Mouse (Mus musculus): Measurements from ENCODE around the gene Dot1l. TPM values are rescaled to one million over a fixed set of nuclear protein-coding genes. Genes with fewer than 3 reads are reported as not detected.

Dot1l gene
- polyA plus RNA-seq, 1 experiment from 2014 or later: 19.5 TPM

DNA sequence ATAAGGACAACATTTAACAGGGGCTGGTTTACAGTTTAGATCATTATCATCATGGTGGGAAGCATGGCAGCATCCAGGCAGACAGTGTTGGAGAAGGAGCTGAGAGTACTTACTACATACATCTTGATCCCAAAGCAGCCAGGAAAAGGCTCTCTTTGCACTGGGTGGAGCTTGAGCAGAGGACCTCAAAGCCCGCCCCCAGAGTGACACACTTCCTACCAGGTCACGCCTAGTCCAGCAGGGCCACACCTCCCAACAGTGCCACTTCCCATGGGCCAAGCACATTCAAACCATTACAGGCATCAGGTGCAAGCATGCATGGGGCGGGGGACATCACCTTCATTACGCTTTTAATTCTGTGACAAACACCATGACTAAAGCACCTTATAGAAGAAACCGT lies 10.7 kb upstream of the Dot1l start:
- Histone ChIP-seq H3K4me2 (no peak overlapping the region), H3K4me3 (no peak overlapping the region), H3K9me3 (no peaks in the 10 kb centered on the region), H3K4me1 (replicated peaks) (peaks cover 26% of the 10 kb centered on the region), H3K27ac (replicated peaks) (no peak overlapping the region), H3K27me3 (peaks cover 7% of the 10 kb centered on the region; the same call in 1 of the 2 replicates), H3K36me3 (no peaks in the 10 kb centered on the region), H3K9ac (no peak overlapping the region)
- 36% methylated on average over 5 of the region's 5 CpGs for WGBS
- no peak for ATAC-seq (ENCODE audit: low read depth)

DNA sequence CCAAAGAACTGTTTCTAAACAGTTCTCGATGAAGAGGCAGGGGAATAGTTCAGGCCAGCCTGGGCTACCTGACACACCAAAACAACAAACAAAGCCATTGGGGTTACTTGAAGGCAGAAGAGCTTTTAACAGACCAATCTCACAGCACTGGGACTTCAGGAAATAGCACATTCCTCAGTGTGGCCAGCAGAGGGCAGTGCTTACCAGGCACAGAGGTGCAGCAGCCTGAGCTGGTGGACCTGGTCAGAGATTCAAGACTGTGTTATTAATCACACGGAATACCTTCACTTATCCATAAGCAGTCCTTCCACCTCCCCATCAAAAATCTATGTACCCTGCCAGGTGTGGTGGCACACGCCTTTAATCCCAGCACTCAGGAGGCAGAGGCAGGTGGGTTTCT lies 7.6 kb upstream of the Dot1l start:
- no peaks in the 10 kb centered on the region for H3K9me3 ChIP-seq
- no peak for ATAC-seq (ENCODE audit: low read depth)
- H3K4me3 ChIP-seq: no peak overlapping the region
- H3K4me1 ChIP-seq (replicated peaks): peaks cover 17% of the 10 kb centered on the region
- no peaks in the 10 kb centered on the region for H3K36me3 ChIP-seq
- no peak overlapping the region for H3K27ac ChIP-seq (replicated peaks)
- no peak overlapping the region for H3K9ac ChIP-seq
- peaks cover 7% of the 10 kb centered on the region; the same call in 1 of the 2 replicates for H3K27me3 ChIP-seq
- no peak overlapping the region for H3K4me2 ChIP-seq
- 16% methylated on average over 3 of the region's 3 CpGs for WGBS

DNA sequence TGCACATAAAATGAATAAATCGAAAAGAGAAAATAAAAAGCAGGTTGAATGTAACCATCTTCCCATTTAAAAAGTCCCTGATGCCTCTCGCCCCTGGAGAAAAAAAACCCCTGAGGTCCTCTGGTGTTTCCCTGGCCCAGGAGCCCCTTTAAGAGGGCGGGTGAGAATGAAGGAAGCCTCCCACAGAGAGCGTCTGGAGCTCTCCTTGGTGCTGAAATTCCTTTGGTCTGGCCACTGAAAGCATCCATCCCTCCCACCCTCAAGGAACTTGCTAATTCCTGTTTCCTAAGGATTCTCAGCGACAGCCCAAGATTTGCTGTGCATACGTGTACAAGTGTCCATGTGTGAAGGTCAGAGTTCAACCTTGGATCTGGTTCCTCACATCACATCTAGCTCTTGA lies 6.4 kb upstream of the Dot1l start:
- Histone ChIP-seq H3K9ac (0 out of 2 replicates have a peak overlapping the region, but pooled peaks have one; percentile 3), H3K4me3 (no peak overlapping the region), H3K9me3 (no peaks in the 10 kb centered on the region), H3K27me3 (peaks cover 7% of the 10 kb centered on the region; the same call in 1 of the 2 replicates), H3K4me1 (replicated peaks) (peaks cover 14% of the 10 kb centered on the region), H3K4me2 (no peak overlapping the region), H3K27ac (replicated peaks) (no peak overlapping the region), H3K36me3 (no peaks in the 10 kb centered on the region)
- ATAC-seq (ENCODE audit: low read depth): no peak
- WGBS: 18% methylated on average over 6 of the region's 6 CpGs

DNA sequence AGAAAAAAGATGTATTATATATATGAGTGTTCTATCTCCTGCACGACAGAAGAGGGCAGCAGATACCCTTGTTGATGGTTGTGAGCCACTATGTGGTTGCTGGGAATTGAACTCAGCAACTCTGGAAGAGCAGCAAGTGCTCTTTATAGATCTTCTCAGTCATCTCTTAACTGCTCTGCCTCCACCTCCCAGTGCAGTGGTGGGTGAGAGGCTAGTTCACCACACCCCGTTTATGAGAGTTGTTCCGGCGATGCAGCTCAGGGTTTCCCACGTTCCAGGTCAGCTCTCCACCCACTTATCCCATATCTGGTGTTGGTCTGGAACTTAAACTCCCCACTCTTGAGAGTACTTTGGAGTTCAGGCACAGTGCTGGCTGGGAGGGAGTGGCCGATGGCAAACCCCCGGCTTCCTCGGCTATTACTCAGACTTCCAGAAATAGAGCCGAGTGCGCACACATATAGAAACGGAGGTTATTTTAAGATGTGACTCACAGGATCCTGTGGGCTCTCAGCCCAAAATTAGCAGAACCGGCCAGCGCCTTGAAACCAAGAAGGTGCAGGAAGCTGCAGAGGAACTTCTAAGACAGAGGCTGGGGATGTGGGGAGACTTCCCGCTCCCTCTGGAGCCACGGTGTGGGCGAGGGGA lies 3.7 kb upstream of the Dot1l start:
- H3K36me3 ChIP-seq: no peaks in the 10 kb centered on the region
- H3K9ac ChIP-seq: peak overlapping the region; percentile 48; the same call in 1 of the 2 replicates
- H3K27ac ChIP-seq (replicated peaks): 0 out of 2 replicates have a peak overlapping the region, but pooled peaks have one; percentile 42
- H3K9me3 ChIP-seq: no peaks in the 10 kb centered on the region
- peaks cover 26% of the 10 kb centered on the region for H3K4me1 ChIP-seq (replicated peaks)
- H3K4me3 ChIP-seq: peak overlapping the region; percentile 13
- peaks cover 4% of the 10 kb centered on the region; the same call in 1 of the 2 replicates for H3K27me3 ChIP-seq
- H3K4me2 ChIP-seq: peak overlapping the region; percentile 44
- no peak for ATAC-seq (ENCODE audit: low read depth)
- 14% methylated on average over 16 of the region's 16 CpGs for WGBS

DNA sequence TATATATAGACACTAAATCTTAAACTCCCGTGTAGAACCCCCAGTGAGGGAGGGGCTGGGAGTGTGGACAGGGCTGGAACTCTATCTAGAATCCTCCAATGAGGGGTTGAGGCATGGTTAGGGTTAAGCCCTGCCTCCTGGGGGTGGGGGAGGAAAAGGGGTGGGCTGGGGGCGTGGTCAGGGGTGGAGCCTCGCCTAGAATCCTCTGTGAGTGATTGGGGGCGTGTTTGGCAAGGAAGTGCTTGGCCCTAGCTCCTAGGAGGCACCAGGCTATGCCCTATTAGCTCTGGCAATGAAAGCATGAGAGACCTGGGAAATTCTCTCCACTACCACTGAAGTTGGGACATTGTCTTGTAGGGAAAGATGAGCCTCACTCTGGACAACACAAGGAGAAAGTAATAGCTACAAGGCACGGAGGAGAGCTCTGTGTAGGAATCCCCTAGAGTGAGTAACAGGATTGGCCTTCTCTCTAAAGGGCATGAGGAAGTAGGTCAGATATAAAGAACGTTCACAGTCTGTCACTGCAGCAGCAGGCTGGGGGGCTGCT lies 2.9 kb upstream of the Dot1l start:
- 0 out of 2 replicates have a peak overlapping the region, but pooled peaks have one; percentile 42 for H3K27ac ChIP-seq (replicated peaks)
- WGBS: 6% methylated on average over 6 of the region's 6 CpGs
- H3K4me1 ChIP-seq (replicated peaks): peaks cover 35% of the 10 kb centered on the region
- H3K4me2 ChIP-seq: peak overlapping the region; percentile 44
- no peaks in the 10 kb centered on the region for H3K36me3 ChIP-seq
- no peak; the same call in 1 of the 2 replicates for ATAC-seq (ENCODE audit: low read depth)
- H3K9me3 ChIP-seq: no peaks in the 10 kb centered on the region
- H3K9ac ChIP-seq: no peak overlapping the region
- H3K27me3 ChIP-seq: no peaks in the 10 kb centered on the region
- peak overlapping the region; percentile 13 for H3K4me3 ChIP-seq

DNA sequence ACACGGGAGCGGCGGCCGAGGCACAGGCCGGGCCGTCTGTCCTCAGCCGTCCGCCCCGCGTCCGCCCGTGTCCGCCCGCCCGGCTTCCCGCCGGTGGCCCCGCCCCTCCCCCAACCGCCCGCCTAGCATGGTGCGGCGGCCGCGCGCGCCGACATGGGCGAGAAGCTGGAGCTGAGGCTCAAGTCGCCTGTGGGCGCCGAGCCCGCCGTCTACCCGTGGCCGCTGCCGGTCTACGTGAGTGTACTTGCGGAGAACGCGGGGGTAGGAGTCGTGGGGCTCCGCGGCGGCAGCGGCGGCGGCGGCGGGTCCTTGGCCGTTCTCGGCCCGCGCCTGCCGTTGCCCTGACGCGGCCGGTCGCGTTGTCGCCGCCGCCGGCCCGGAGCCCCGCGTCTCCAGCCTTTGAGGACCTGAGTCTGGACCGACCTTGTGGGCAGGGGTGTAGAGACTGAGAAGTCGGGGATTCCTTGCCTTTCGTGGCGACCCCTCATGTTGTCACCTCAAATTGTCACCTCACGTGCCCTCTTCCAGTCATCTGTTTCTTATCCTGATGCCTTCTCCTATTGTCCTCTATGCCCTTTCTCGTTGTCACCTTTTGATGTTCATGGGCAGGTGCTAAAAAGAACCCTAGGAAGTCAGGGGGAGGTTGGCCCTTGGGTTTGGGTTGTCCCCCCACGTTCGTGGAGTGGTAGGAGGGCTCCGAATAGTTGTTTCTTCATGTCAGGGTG lies 447 bp downstream of the Dot1l start:
- under 1% methylated on average over 65 of the region's 75 CpGs for WGBS
- Histone ChIP-seq H3K4me1 (replicated peaks) (peaks cover 67% of the 10 kb centered on the region), H3K27ac (replicated peaks) (peak overlapping the region; percentile 89), H3K4me3 (peak overlapping the region; percentile 57), H3K9ac (peak overlapping the region; percentile 86), H3K27me3 (no peaks in the 10 kb centered on the region), H3K4me2 (peak overlapping the region; percentile 99), H3K36me3 (no peaks in the 10 kb centered on the region), H3K9me3 (no peaks in the 10 kb centered on the region)
- ATAC-seq (ENCODE audit: low read depth): peak; percentile 47

DNA sequence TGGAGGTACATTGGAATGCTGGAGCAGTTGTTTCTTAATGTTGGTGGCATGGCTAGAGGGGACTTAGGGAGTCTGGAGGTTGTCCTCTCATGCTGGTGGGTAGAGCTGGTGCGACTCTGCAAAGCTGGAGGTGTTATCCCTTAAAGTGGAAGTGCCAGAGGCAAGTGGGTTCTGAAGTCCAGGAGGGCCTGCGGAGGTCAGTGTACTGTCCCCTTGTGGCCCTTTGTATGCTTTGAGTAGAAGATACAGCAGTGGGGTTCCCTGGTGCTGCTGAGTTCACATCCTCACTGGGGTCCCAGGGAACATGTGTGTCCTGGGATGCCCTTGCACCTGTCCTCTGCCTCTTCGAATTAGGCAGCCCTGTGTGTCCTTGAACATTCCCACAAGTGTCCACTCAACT lies 1.1 kb downstream of the Dot1l start:
- WGBS: 24% methylated on average over 3 of the region's 3 CpGs
- peaks cover 73% of the 10 kb centered on the region for H3K4me1 ChIP-seq (replicated peaks)
- H3K9me3 ChIP-seq: no peaks in the 10 kb centered on the region
- peak overlapping the region; percentile 86 for H3K9ac ChIP-seq
- H3K4me2 ChIP-seq: peak overlapping the region; percentile 99
- H3K27ac ChIP-seq (replicated peaks): no peak overlapping the region
- H3K36me3 ChIP-seq: no peaks in the 10 kb centered on the region
- H3K27me3 ChIP-seq: no peaks in the 10 kb centered on the region
- ATAC-seq (ENCODE audit: low read depth): no peak
- H3K4me3 ChIP-seq: peak overlapping the region; percentile 57

DNA sequence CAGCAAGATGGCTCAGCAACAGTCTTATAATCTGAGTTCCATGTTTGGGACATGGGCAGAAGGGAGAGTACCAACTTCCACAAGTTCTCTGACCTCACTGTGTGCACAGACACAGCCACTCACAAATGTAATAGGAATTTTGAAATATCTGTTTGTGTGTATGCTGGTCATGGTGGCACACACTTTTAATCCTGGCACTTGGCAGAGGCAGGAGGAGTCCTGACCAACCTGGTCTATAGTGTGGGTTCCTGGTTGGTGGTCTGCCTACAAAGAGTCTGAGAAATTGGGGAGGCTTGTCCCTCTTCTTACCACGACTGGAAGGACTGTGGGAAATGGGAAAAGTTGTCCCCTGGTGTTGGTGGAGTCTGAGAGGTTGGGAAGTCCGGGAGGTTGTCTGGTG lies 1.5 kb downstream of the Dot1l start:
- Histone ChIP-seq H3K27ac (replicated peaks) (no peak overlapping the region), H3K4me2 (peak overlapping the region; percentile 99), H3K27me3 (no peaks in the 10 kb centered on the region), H3K4me3 (peak overlapping the region; percentile 57), H3K4me1 (replicated peaks) (peaks cover 74% of the 10 kb centered on the region), H3K9ac (peak overlapping the region; percentile 86), H3K9me3 (no peaks in the 10 kb centered on the region), H3K36me3 (no peaks in the 10 kb centered on the region)
- no peak for ATAC-seq (ENCODE audit: low read depth)
- 62% methylated on average over 2 of the region's 2 CpGs for WGBS

DNA sequence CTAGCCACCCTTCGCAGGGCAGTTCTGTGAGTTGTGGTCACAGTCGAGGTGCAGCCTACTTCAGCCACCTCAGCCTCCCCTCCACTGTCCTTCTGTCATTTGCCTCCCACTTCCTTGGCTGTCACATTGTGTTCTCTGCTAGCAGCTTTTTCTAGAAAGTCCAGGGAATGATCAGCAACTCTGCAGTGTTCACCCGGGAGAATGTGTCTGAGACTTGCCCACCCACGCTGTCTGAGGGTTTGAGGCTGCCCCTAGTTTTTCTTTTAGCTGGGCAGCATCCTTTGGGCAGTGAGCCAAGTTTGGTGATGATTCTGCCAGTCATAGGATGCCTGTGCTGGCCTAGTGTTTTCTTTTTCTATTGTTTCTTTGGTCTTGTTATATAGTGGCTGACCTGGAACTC lies 2.0 kb downstream of the Dot1l start:
- peak overlapping the region; percentile 86 for H3K9ac ChIP-seq
- H3K4me3 ChIP-seq: peak overlapping the region; percentile 57

DNA sequence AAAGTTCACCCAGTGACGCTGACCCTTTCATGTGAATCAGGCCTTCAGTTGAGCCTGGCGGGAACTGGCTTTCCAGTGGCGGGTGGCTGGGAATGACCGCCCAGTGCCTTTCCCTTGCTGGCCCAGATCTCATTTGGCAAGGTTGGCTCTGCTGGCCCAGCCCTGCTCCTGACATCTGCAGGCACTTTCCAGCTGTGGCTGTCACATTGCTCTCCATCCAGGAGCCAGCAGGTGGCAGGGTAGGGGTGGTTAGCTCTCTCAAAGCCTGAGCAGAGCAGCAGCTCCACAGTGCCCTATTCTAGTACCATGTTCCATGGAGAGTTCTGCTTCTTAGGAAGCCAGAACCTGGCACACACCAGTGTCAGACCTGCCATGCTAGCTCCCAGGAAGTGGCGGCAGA lies 2.7 kb downstream of the Dot1l start:
- Histone ChIP-seq H3K27me3 (no peaks in the 10 kb centered on the region), H3K4me1 (replicated peaks) (peaks cover 67% of the 10 kb centered on the region), H3K9ac (peak overlapping the region; percentile 22; the same call in 1 of the 2 replicates), H3K27ac (replicated peaks) (0 out of 2 replicates have a peak overlapping the region, but pooled peaks have one; percentile 49), H3K4me2 (peak overlapping the region; percentile 99; the same call in 1 of the 2 replicates), H3K36me3 (no peaks in the 10 kb centered on the region), H3K4me3 (no peak overlapping the region), H3K9me3 (no peaks in the 10 kb centered on the region)
- 57% methylated on average over 5 of the region's 5 CpGs for WGBS
- ATAC-seq (ENCODE audit: low read depth): no peak

More for the DNA sequence above, 2.0 kb downstream of the Dot1l start:
- ATAC-seq (ENCODE audit: low read depth): no peak
- Histone ChIP-seq H3K36me3 (no peaks in the 10 kb centered on the region), H3K27me3 (no peaks in the 10 kb centered on the region), H3K9me3 (no peaks in the 10 kb centered on the region), H3K27ac (replicated peaks) (no peak overlapping the region), H3K4me1 (replicated peaks) (peaks cover 73% of the 10 kb centered on the region), H3K4me2 (peak overlapping the region; percentile 99)
- 72% methylated on average over 4 of the region's 4 CpGs for WGBS

DNA sequence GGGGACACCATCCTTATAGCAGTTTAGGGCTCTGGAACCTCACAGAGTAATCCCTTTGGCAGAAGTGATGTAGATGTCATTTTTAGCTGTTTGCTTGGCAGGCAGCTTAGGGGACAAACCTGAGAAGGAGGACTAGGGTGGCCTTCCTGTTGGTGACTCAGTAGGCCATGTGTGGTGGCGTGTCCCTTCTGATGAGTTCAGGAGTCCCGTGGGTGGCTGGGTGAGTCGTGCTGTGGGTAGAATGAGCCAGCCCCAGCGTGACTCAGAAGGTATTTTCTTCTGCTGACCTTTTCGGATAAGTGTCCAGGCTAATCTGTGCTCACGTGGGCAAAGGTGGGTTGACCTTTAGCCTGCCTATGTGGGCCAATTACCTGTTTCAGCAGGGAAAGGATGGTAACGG lies 3.6 kb downstream of the Dot1l start:
- no peak overlapping the region for H3K4me2 ChIP-seq
- no peak overlapping the region for H3K27ac ChIP-seq (replicated peaks)
- no peaks in the 10 kb centered on the region for H3K27me3 ChIP-seq
- no peaks in the 10 kb centered on the region for H3K9me3 ChIP-seq
- ATAC-seq (ENCODE audit: low read depth): no peak
- H3K9ac ChIP-seq: no peak overlapping the region
- H3K4me3 ChIP-seq: no peak overlapping the region
- peaks cover 73% of the 10 kb centered on the region for H3K4me1 ChIP-seq (replicated peaks)
- H3K36me3 ChIP-seq: no peaks in the 10 kb centered on the region
- WGBS: 82% methylated on average over 7 of the region's 7 CpGs

All from neural tube, embryonic 13.5 days (tissue).